Mouse (Mus musculus): ENCODE measurements around the gene Sec61b.

Sec61b gene

GRCm38 (mm10) chr4:47480576-47480975 lies 6.1 kb downstream of the Sec61b start:
- no peak for DNase-seq (ENCODE audit: low read depth, low spot score)

GRCm38 (mm10) chr4:47491243-47491642 lies 16.8 kb downstream of the Sec61b start:
- no peak for DNase-seq (ENCODE audit: low read depth, low spot score)

DNA sequence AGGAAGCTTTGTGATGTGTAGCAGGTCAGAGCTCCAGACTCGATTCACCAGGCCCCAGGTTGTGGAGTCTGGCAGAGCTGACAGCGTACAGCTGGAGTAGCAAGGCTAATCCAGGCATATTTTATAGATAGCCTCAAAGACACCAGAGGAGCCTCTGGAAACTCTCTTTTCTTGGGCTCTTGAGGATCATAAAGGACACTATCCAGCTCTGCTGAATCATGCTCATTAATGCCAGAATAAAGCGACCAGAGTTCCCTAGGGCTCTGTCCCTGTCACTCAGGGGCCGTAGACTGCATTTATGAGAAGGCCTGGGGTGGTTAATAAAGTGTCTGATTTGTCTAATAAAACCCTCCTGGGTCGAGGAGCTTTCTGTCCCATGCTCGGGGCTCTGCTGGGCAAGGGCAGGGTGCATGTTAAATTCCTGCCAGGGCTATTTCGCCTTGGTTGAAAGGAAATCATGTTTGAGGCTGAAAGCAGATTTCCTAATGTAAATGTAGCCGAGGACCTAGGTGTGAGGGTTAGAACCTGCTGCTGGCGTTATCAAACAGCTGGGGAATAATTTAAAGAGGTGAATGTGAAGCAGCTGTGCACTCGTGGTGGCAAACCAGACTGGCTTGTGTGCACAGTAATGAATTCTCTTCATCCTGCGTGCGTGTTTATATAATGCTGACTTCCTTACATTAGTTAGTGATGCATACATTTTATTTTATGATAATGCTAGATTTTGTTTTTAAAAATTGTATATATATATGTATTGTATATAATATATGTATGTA lies 18.0 kb downstream of the Sec61b start:
- DNase-seq (ENCODE audit: low read depth, low spot score): no peak

- no peak for DNase-seq (ENCODE audit: low read depth, low spot score)
Observed at GRCm38 (mm10) chr4:47493456-47493855, 19.0 kb downstream of the Sec61b start.

- no peak for DNase-seq (ENCODE audit: low read depth, low spot score)
Observed at GRCm38 (mm10) chr4:47494137-47494536, 19.7 kb downstream of the Sec61b start.

DNA sequence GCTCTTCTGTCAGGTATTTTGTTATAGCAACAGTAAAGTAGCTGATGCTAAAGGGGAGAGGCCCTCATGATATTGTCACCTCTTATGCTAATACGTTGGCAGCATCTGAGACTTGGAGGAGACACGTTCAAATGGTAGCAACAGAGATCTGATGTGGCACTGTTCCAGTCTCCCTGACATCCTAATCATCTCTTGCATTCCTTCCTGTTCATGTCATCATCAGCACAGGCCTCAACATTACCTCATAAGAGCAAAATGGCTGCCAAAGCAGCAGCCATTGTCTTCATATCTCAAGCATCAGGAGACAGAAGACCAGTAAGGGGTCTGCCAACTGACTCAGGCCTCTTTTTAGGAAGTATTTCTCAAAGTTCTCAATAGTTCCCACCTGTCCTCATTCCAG lies 20.2 kb downstream of the Sec61b start:
- no peak for DNase-seq (ENCODE audit: low read depth, low spot score)

DNA sequence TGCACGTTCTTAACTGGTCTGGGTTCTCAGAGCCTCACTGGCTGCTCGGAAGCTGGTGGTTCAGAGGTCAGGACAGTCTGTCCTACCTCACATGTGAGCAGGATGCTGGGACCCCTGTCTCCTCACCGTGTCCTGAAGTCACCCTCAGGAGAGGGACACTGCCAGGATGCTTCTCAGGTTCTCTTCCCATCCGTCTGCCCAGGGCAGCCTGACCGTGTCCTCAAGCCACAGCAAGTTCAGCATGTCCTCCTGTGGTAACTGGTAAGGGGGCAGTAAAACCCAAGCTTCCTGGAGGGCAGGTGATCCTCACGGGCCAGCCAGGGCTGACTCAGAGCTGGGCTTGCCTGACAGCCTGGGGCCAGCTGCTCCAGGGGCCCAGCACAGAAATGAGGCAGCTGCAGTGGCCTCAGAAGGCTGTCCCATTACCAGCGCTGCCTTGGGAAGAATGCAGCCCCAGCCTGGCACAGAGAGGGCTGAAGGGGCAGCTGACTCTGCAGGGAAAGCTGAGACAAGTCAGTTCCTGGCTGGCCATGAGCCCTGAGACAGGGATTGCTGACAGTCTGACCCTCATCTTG lies 23.4 kb downstream of the Sec61b start:
- no peak for DNase-seq (ENCODE audit: low read depth, low spot score)

- no peak for DNase-seq (ENCODE audit: low read depth, low spot score)
Observed at GRCm38 (mm10) chr4:47499121-47499545, 24.7 kb downstream of the Sec61b start.

DNA sequence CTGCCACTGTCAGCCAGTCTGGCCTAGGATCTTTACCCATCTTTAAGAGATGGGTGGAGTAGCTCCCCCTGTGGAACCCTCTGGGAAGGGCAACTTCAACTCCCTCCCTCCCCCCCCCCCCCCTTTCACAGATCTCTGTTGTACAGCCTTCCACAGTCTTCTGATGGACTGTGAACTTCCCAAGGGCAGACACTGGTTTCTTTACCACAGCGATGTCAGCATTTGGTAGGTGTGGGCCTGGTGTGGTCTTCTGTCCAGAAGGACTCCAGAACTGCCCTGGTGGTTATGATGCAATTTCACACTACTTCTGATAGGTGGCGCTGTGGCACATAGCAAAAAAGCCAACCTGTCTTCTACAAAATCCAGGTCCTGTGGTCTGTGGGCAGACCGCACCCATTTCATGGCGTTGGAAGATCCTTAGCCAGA lies 28.1 kb downstream of the Sec61b start:
- peak; percentile 67 for DNase-seq (ENCODE audit: low read depth, low spot score)

GRCm38 (mm10) chr4:47503045-47503444 lies 28.6 kb downstream of the Sec61b start:
- no peak for DNase-seq (ENCODE audit: low read depth, low spot score)

- DNase-seq (ENCODE audit: low read depth, low spot score): no peak
Observed at GRCm38 (mm10) chr4:47504841-47505517, 30.5 kb downstream of the Sec61b start.

GRCm38 (mm10) chr4:47518551-47519181 lies 44.2 kb downstream of the Sec61b start:
- DNase-seq (ENCODE audit: low read depth, low spot score): no peak

- DNase-seq (ENCODE audit: low read depth, low spot score): no peak
Observed at GRCm38 (mm10) chr4:47520076-47520475, 45.6 kb downstream of the Sec61b start.

- DNase-seq (ENCODE audit: low read depth, low spot score): peak; percentile 10
Observed at GRCm38 (mm10) chr4:47521884-47522605, 47.6 kb downstream of the Sec61b start.

- no peak for DNase-seq (ENCODE audit: low read depth, low spot score)
Observed at GRCm38 (mm10) chr4:47529866-47530265, 55.4 kb downstream of the Sec61b start.
